Mouse (Mus musculus): ENCODE results near the gene Prokr1.

DNA sequence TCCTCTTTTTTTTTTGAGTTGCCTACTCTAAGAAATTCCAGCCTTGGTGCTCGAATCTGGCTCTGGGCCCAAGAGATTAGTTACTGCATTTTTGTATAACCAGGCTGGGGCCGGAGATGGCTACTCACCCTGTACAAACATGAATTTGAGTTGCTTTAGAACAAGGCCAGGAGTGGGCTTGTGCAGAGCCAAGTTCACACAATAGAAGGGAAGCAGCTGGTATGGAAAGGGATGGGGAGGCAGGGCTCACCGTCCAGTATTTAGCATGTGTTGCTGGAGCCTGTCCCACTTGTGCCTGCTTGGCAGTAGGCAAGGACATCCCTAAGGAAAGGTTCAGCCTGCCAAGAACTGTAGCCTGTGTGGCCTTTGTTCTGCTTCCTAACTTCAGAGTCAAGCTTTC, 30.7 kb upstream of the Prokr1 start:
- TF ChIP-seq EP300 (IDR thresholded peaks at IDR 0.05; ENCODE audit: low read depth): no peak
- TF ChIP-seq CTCF (IDR thresholded peaks at IDR 0.05; ENCODE audit: low read depth): no peak

All from liver, embryonic 14.5 days (tissue).